Mouse (Mus musculus): Measurements from ENCODE around the gene Nfx1. TPM values are rescaled to one million over a fixed set of nuclear protein-coding genes. Genes with fewer than 3 reads are reported as not detected.

Gene Nfx1
- polyA plus RNA-seq, 1 experiment from 2014 or later, result 19.4 TPM

- Histone ChIP-seq H3K9ac (replicated peaks) (peak overlapping the region; percentile 88), H3K4me2 (ENCODE audit: low read depth, low read length) (peak overlapping the region; percentile 91), H3K27ac (ENCODE audit: low read depth) (peak overlapping the region; percentile 98), H3K9me3 (ENCODE audit: low read length) (no peaks in the 10 kb centered on the region), H3K4me3 (ENCODE audit: low read depth, low read length) (peak overlapping the region; percentile 98), H3K27me3 (ENCODE audit: insufficient read depth, low read length) (no peaks in the 10 kb centered on the region), H3K4me1 (ENCODE audit: insufficient read depth) (peaks cover 22% of the 10 kb centered on the region; the same call in 1 of the 2 replicates), H3K36me3 (replicated peaks; ENCODE audit: insufficient read depth, low read length) (peaks cover 9% of the 10 kb centered on the region)
- DNase-seq, result peak; percentile 80
- TF ChIP-seq EP300 (IDR thresholded peaks at IDR 0.05; ENCODE audit: low read depth) (no peak), CTCF (IDR thresholded peaks at IDR 0.05; ENCODE audit: low read depth) (peak; percentile 87)
- 20% methylated on average over 13 of the region's 13 CpGs for WGBS (ENCODE audit: insufficient replicate concordance)
- ATAC-seq, result no peak
Measured at GRCm38 (mm10) chr4:40971744-40972143, 1.0 kb downstream of the Nfx1 start.

DNA sequence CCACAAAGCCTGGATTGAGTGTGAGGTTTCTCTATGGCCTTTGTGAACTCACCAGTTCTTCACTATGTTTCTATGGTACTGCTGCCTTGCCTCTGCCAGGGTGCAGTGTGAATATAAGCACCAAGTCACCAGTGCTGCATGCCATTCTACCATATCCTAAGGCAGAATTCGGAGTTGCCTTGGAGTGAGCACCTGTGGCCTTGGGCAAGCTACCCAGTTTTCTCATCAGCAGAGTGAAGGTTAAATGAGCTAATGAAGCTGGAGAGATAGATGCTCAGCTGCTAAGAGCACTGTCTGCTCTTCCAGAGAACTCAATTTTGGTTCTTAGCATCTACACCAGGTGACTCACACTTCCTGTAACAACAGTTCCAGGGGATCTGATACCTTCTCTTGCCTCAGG, 3.3 kb downstream of the Nfx1 start:
- H3K4me3 ChIP-seq (ENCODE audit: low read depth, low read length), result no peak overlapping the region
- H3K4me1 ChIP-seq (ENCODE audit: insufficient read depth), result peaks cover 22% of the 10 kb centered on the region; the same call in 1 of the 2 replicates
- no peak overlapping the region for H3K9ac ChIP-seq (replicated peaks)
- WGBS (ENCODE audit: insufficient replicate concordance), result 79% methylated on average over 1 of the region's 1 CpGs
- H3K27ac ChIP-seq (ENCODE audit: low read depth), result no peak overlapping the region
- TF ChIP-seq CTCF (IDR thresholded peaks at IDR 0.05; ENCODE audit: low read depth) (no peak), EP300 (IDR thresholded peaks at IDR 0.05; ENCODE audit: low read depth) (no peak)
- no peaks in the 10 kb centered on the region for H3K27me3 ChIP-seq (ENCODE audit: insufficient read depth, low read length)
- peaks cover 22% of the 10 kb centered on the region for H3K36me3 ChIP-seq (replicated peaks; ENCODE audit: insufficient read depth, low read length)
- DNase-seq, result no peak
- no peak for ATAC-seq
- no peaks in the 10 kb centered on the region for H3K9me3 ChIP-seq (ENCODE audit: low read length)
- H3K4me2 ChIP-seq (ENCODE audit: low read depth, low read length), result no peak overlapping the region

GRCm38 (mm10) chr4:40975678-40976077, 5.0 kb downstream of the Nfx1 start:
- Histone ChIP-seq H3K4me1 (ENCODE audit: insufficient read depth) (peaks cover 17% of the 10 kb centered on the region; the same call in 1 of the 2 replicates), H3K36me3 (replicated peaks; ENCODE audit: insufficient read depth, low read length) (peaks cover 34% of the 10 kb centered on the region), H3K27ac (ENCODE audit: low read depth) (peak overlapping the region; percentile 79), H3K4me2 (ENCODE audit: low read depth, low read length) (0 out of 2 replicates have a peak overlapping the region, but pooled peaks have one; percentile 11), H3K4me3 (ENCODE audit: low read depth, low read length) (no peak overlapping the region), H3K27me3 (ENCODE audit: insufficient read depth, low read length) (no peaks in the 10 kb centered on the region), H3K9ac (replicated peaks) (0 out of 2 replicates have a peak overlapping the region, but pooled peaks have one; percentile 7), H3K9me3 (ENCODE audit: low read length) (no peaks in the 10 kb centered on the region)
- 56% methylated on average over 3 of the region's 3 CpGs for WGBS (ENCODE audit: insufficient replicate concordance)
- ATAC-seq, result peak; percentile 55
- TF ChIP-seq EP300 (IDR thresholded peaks at IDR 0.05; ENCODE audit: low read depth) (peak; percentile 69), CTCF (IDR thresholded peaks at IDR 0.05; ENCODE audit: low read depth) (no peak)
- no peak for DNase-seq

DNA sequence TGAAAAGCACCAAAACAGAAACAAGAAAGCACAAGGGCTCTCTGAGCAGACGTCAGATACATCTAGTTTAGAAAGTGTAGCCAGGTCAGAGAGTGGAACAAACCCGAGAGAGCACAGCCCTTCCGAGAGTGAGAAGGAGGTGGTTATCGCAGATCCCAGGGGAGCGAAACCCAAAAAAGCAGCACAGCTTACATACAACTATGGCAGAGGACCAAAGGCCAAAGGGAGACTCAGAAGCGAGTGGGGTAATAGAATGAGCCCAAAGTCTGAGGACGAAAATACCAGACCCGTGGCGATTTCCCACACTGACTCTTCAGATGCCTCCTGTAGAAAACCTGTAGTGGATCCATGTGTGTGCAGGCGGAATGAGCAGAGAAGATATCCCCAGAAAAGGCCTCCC, 5.9 kb downstream of the Nfx1 start:
- Histone ChIP-seq H3K27me3 (ENCODE audit: insufficient read depth, low read length) (no peaks in the 10 kb centered on the region), H3K4me1 (ENCODE audit: insufficient read depth) (peaks cover 17% of the 10 kb centered on the region; the same call in 1 of the 2 replicates), H3K27ac (ENCODE audit: low read depth) (peak overlapping the region; percentile 49), H3K4me2 (ENCODE audit: low read depth, low read length) (no peak overlapping the region), H3K9me3 (ENCODE audit: low read length) (no peaks in the 10 kb centered on the region), H3K4me3 (ENCODE audit: low read depth, low read length) (no peak overlapping the region), H3K36me3 (replicated peaks; ENCODE audit: insufficient read depth, low read length) (peaks cover 38% of the 10 kb centered on the region), H3K9ac (replicated peaks) (no peak overlapping the region)
- DNase-seq (no peak), ATAC-seq (no peak)
- TF ChIP-seq EP300 (IDR thresholded peaks at IDR 0.05; ENCODE audit: low read depth) (no peak), CTCF (IDR thresholded peaks at IDR 0.05; ENCODE audit: low read depth) (no peak)
- WGBS (ENCODE audit: insufficient replicate concordance), result 89% methylated on average over 10 of the region's 10 CpGs

DNA sequence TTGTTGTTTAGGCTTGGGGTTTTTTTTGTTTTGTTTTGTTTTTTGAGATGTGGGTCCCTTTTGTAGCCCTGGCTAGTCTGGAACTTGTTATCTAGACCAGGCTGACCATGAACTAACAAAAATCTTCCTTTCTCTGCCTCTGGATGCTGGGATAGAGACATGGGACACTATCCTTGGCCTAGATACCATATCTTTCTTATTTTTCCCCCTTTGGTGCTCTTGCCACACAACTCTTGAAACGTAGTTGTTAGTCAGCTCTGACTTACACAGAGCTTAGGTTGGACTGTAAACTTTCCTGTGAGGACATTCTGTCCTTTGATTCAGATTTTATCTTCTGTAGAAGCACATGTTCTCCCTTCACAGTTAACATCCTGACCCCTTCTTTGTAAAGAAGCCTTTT, 8.7 kb downstream of the Nfx1 start:
- Histone ChIP-seq H3K9ac (replicated peaks) (no peak overlapping the region), H3K4me1 (ENCODE audit: insufficient read depth) (no peaks in the 10 kb centered on the region), H3K36me3 (replicated peaks; ENCODE audit: insufficient read depth, low read length) (peaks cover 48% of the 10 kb centered on the region), H3K27ac (ENCODE audit: low read depth) (no peak overlapping the region), H3K9me3 (ENCODE audit: low read length) (no peaks in the 10 kb centered on the region), H3K4me2 (ENCODE audit: low read depth, low read length) (no peak overlapping the region), H3K27me3 (ENCODE audit: insufficient read depth, low read length) (no peaks in the 10 kb centered on the region), H3K4me3 (ENCODE audit: low read depth, low read length) (no peak overlapping the region)
- no peak for DNase-seq
- no peak for TF ChIP-seq CTCF (IDR thresholded peaks at IDR 0.05; ENCODE audit: low read depth)
- no peak for TF ChIP-seq EP300 (IDR thresholded peaks at IDR 0.05; ENCODE audit: low read depth)
- no peak for ATAC-seq
- WGBS (ENCODE audit: insufficient replicate concordance), result 88% methylated on average over 1 of the region's 1 CpGs

GRCm38 (mm10) chr4:40982486-40982885, 11.8 kb downstream of the Nfx1 start:
- H3K9ac ChIP-seq (replicated peaks), result no peak overlapping the region
- 61% methylated on average over 3 of the region's 3 CpGs for WGBS (ENCODE audit: insufficient replicate concordance)
- no peaks in the 10 kb centered on the region for H3K9me3 ChIP-seq (ENCODE audit: low read length)
- no peak overlapping the region for H3K4me2 ChIP-seq (ENCODE audit: low read depth, low read length)
- no peaks in the 10 kb centered on the region for H3K4me1 ChIP-seq (ENCODE audit: insufficient read depth)
- peaks cover 61% of the 10 kb centered on the region for H3K36me3 ChIP-seq (replicated peaks; ENCODE audit: insufficient read depth, low read length)
- TF ChIP-seq EP300 (IDR thresholded peaks at IDR 0.05; ENCODE audit: low read depth) (no peak), CTCF (IDR thresholded peaks at IDR 0.05; ENCODE audit: low read depth) (no peak)
- H3K4me3 ChIP-seq (ENCODE audit: low read depth, low read length), result no peak overlapping the region
- no peak overlapping the region for H3K27ac ChIP-seq (ENCODE audit: low read depth)
- no peaks in the 10 kb centered on the region for H3K27me3 ChIP-seq (ENCODE audit: insufficient read depth, low read length)
- no peak for ATAC-seq
- DNase-seq, result no peak
